ENCODE assay signal across 8 mouse cellular contexts in genomic region chr5:112433004-112433403, GRCm38 (mm10).
DNase-seq lines count a peak whose midpoint lies in the region.

No protein-coding gene starts in this region.

- DNase-seq in 416B (ENCODE audit: low read depth), result peak; percentile 68
- DNase-seq in NIH3T3 (ENCODE audit: low read depth), result peak; percentile 79
- DNase-seq in cerebellum, adult 9-11 months, result peak; percentile 76
- peak; percentile 82 to 89 for DNase-seq in frontal cortex, postnatal 25 days (ENCODE audit: low spot score in 2 of 2)
- peak; percentile 86 to 89 for DNase-seq in kidney, postnatal 4 days
- peak; percentile 81 for DNase-seq in lung, postnatal 10 days
- DNase-seq in ovary, postnatal 36 days (ENCODE audit: low spot score), result peak; percentile 65
- peak; percentile 77 for DNase-seq in thymus, postnatal 25 days

Comparison
In these comparisons a context has a peak if more than half of its experiments do, and no peak if none do; other contexts are left out.
1. Peak in every context shown above with its lines: DNase-seq.